Mouse (Mus musculus) bone marrow macrophage, adult 2 months (primary cell): ENCODE measurements around the gene Mylk2.

Experiments
- CTCF ChIP-seq: IDR thresholded peaks from 2 replicates; pipeline ENCODE4 v1.5.1; 2012; ENCODE audit warnings: low read depth, mild to moderate bottlenecking, low read length, moderate library complexity
- POLR2A ChIP-seq: IDR thresholded peaks from 2 replicates; pipeline ENCODE4 v1.6.1; 2012; ENCODE audit warnings: mild to moderate bottlenecking, low read depth, low read length, borderline replicate concordance

GRCm38 (mm10) chr2:152863346-152863745 is 47.8 kb upstream of the Mylk2 start:
- no peak for TF ChIP-seq CTCF
- no peak for TF ChIP-seq POLR2A
